Mouse (Mus musculus) G1E (cell line): ENCODE data around the gene Top3b.

ENCODE experiments used
- CTCF ChIP-seq: IDR thresholded peaks from 2 replicates; pipeline ENCODE4 v1.5.1; 2012; ENCODE audit warnings: low read depth, low read length, inconsistent platforms, mixed read lengths
- GATA1 ChIP-seq: IDR thresholded peaks from 2 replicates; pipeline ENCODE4 v1.6.1; 2012; ENCODE audit warnings: borderline replicate concordance, low read length, inconsistent platforms, mixed read lengths

- TF ChIP-seq CTCF, result no peak
- no peak for TF ChIP-seq GATA1
Observed at GRCm38 (mm10) chr16:16892366-16892765, 21.8 kb downstream of the Top3b start.
